Comparison of ENCODE assay signal across 9 mouse cellular contexts in the genomic region with DNA sequence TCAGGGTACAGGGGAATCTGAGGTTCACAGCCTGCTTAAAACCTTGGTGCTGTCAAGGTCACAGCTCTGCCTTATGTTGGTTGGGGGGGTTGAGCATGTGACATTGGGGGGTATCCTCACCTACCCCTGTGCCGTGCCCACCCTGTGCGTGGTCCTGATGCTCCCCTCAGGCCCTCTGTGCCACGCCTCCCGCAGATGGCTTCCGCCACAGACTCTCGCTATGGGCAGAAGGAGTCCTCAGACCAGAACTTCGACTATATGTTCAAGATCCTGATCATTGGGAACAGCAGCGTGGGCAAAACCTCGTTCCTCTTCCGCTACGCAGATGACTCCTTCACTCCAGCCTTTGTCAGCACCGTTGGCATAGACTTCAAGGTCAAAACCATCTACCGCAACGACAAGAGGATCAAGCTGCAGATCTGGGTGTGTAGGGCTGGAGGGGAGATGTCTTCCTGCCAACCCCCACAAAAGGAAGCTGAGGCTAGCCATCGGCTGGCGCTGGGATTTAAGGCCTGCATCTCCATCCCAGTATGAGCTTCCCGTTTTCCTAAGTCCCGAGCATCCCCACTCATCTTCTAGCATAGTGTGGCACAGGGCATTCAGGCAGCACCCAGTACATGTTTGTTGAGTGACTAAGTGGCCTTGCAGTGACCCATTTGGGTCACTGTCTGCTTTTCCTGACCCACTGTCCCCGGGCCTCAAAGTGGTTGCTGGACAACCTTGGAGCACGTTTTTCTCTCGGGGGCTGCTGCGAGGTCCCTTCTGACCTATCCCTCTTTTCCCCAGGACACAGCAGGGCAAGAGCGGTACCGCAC. TPM values are rescaled to one million over a fixed set of nuclear protein-coding genes. Genes with fewer than 3 reads are reported as not detected.
DNase-seq lines count a peak whose midpoint lies in the region; ATAC-seq and TF ChIP-seq lines count a peak whose summit lies in the region.
"Had no signal": no experiment of that assay in that cellular context is flagged by ENCODE, and none has a peak within 500 bp of the region (broad histone marks: within the 10 kb centered on the region; RNA-seq: fewer than 3 reads in every experiment).

No protein-coding gene starts in this region.

- H3K9ac ChIP-seq in midbrain, embryonic 16.5 days (ENCODE audit: low read depth, low read length), result peak overlapping the region; percentile 88

- H3K9me3 ChIP-seq in midbrain, embryonic 16.5 days (replicated peaks; ENCODE audit: control insufficient read depth, low read length, poor library complexity, severe bottlenecking), result no peaks in the 10 kb centered on the region

- peak; percentile 69 to 89 for DNase-seq in adrenal gland, adult (ENCODE audit: inconsistent age in 2 of 2, low spot score in 1 of 2)
- no peak for DNase-seq in adrenal gland, postnatal 4 days (ENCODE audit: low spot score in 2 of 2)
- peak; percentile 48 for DNase-seq in testis, postnatal 10 days (ENCODE audit: low spot score)
- no peak for DNase-seq in testis, postnatal 14 days (ENCODE audit: low spot score)
- peak; percentile 9 to 20 for DNase-seq in heart, postnatal 10 days
- peak in 1 of 2 experiments; percentile 18 for DNase-seq in left cerebral cortex, adult 2 months (ENCODE audit: extremely low spot score in 1 of 2, low spot score in 2 of 2)

- H3K27ac ChIP-seq in left cerebral cortex, adult 2 months, result peak overlapping the region; percentile 100
- peak overlapping the region; percentile 96; the same call in 1 of the 2 replicates for H3K27ac ChIP-seq in midbrain, embryonic 16.5 days (ENCODE audit: low read length)

- no peak for TF ChIP-seq CTCF in left cerebral cortex, adult 2 months (IDR thresholded peaks at IDR 0.05)

- 87% methylated on average over 24 of the region's 24 CpGs for WGBS in midbrain, embryonic 16.5 days

- intact Hi-C loops in heart, postnatal 10 days (cut with DNase I), result no loop called here
- intact Hi-C loops in left cerebral cortex, adult 2 months (cut with DNase I), result loop anchor here (1.0 to 2.0 kb wide), 2 partner anchors 57 to 145 kb away; partner anchors contain the start of gene Jund

- peaks cover 22% of the 10 kb centered on the region for H3K4me1 ChIP-seq in midbrain, embryonic 16.5 days (ENCODE audit: control insufficient read depth, insufficient read depth, low read length)

- peak overlapping the region; percentile 88 for H3K4me2 ChIP-seq in midbrain, embryonic 16.5 days (ENCODE audit: low read length)

- peak overlapping the region; percentile 93 for H3K4me3 ChIP-seq in left cerebral cortex, adult 2 months
- H3K4me3 ChIP-seq in midbrain, embryonic 16.5 days (ENCODE audit: low read depth, low read length), result peak overlapping the region; percentile 87

- peaks cover 18% of the 10 kb centered on the region for H3K36me3 ChIP-seq in midbrain, embryonic 16.5 days (ENCODE audit: control insufficient read depth, insufficient read depth, low read length)

- ATAC-seq in midbrain, embryonic 16.5 days, result no peak
- no peak for ATAC-seq in inflammation-experienced regulatory T-cells, adult 6 months

- no peaks in the 10 kb centered on the region for H3K27me3 ChIP-seq in midbrain, embryonic 16.5 days (ENCODE audit: control insufficient read depth, insufficient read depth, low read depth, low read length)

RNA-seq across cellular contexts. Expression of gene Rab3a, which starts 1.4 kb away (rescaled TPM):
- total RNA-seq in adrenal gland, postnatal 4 days (2021), result 10 to 100 TPM; 58.9 to 59.7 TPM
- 10 to 100 TPM; 37.3 to 38.9 TPM for total RNA-seq in heart, postnatal 10 days (2021)
- 100 to 1,000 TPM; 808 to 835 TPM for total RNA-seq in left cerebral cortex, adult 2 months (2021)
- 477 and 573 TPM in 2 replicates for polyA plus RNA-seq in midbrain, embryonic 16.5 days (2015; fragmentation: Nextera tagmentation; extraction: Ambion mirVana)
- polyA plus RNA-seq in inflammation-experienced regulatory T-cells, adult 6 months (2017; shearing (Covaris generic)), result 1 to 10 TPM; 4.6 to 8.6 (median 7.9) TPM

RNA-seq across cellular contexts. Expression of gene Mpv17l2, which starts 4.9 kb away (rescaled TPM):
- total RNA-seq in adrenal gland, postnatal 4 days (2021), result 100 to 1,000 TPM in 1 of 2 experiments, 10 to 100 TPM in 1; 93.1 to 109 TPM
- 10 to 100 TPM; 32.0 to 39.7 TPM for total RNA-seq in heart, postnatal 10 days (2021)
- total RNA-seq in left cerebral cortex, adult 2 months (2021), result 10 to 100 TPM; 33.3 to 35.7 TPM
- 34.8 and 35.7 TPM in 2 replicates for polyA plus RNA-seq in midbrain, embryonic 16.5 days (2015; fragmentation: Nextera tagmentation; extraction: Ambion mirVana)
- polyA plus RNA-seq in inflammation-experienced regulatory T-cells, adult 6 months (2017; shearing (Covaris generic)), result 10 to 100 TPM; 35.5 to 46.1 (median 42.5) TPM

RNA-seq across cellular contexts. Expression of gene Pik3r2, which starts 20.6 kb away (rescaled TPM):
- 10 to 100 TPM; 72.0 to 78.8 TPM for total RNA-seq in adrenal gland, postnatal 4 days (2021)
- total RNA-seq in heart, postnatal 10 days (2021), result 10 to 100 TPM; 37.1 to 40.2 TPM
- 100 to 1,000 TPM; 159 to 160 TPM for total RNA-seq in left cerebral cortex, adult 2 months (2021)
- 107 and 112 TPM in 2 replicates for polyA plus RNA-seq in midbrain, embryonic 16.5 days (2015; fragmentation: Nextera tagmentation; extraction: Ambion mirVana)
- 1 to 10 TPM; 2.6 to 5.4 (median 5.4) TPM for polyA plus RNA-seq in inflammation-experienced regulatory T-cells, adult 6 months (2017; shearing (Covaris generic))

RNA-seq across cellular contexts. Expression of gene Pde4c, which starts 32.3 kb away (rescaled TPM):
- total RNA-seq in adrenal gland, postnatal 4 days (2021), result 1 to 10 TPM; 2.2 to 5.6 TPM
- total RNA-seq in heart, postnatal 10 days (2021), result 1 to 10 TPM; 2.0 to 4.0 TPM
- total RNA-seq in left cerebral cortex, adult 2 months (2021), result 1 to 10 TPM; 1.9 to 3.0 TPM
- polyA plus RNA-seq in midbrain, embryonic 16.5 days (2015; fragmentation: Nextera tagmentation; extraction: Ambion mirVana), result 0.11 and 0.23 TPM in 2 replicates
- polyA plus RNA-seq in inflammation-experienced regulatory T-cells, adult 6 months (2017; shearing (Covaris generic)), result under 1 TPM; 0.19 to 0.59 (median 0.25) TPM

RNA-seq across cellular contexts. Expression of gene Gm3336, which starts 37.5 kb away (rescaled TPM):
- total RNA-seq in adrenal gland, postnatal 4 days (2021), result not detected
- total RNA-seq in heart, postnatal 10 days (2021), result not detected
- total RNA-seq in left cerebral cortex, adult 2 months (2021), result not detected
- not detected in 2 replicates for polyA plus RNA-seq in midbrain, embryonic 16.5 days (2015; fragmentation: Nextera tagmentation; extraction: Ambion mirVana)
- polyA plus RNA-seq in inflammation-experienced regulatory T-cells, adult 6 months (2017; shearing (Covaris generic)), result under 1 TPM in 1 of 3 experiments, not detected in 2; 0.55 TPM
- total RNA-seq: left cerebral cortex, adult 8-10 months had no signal

Comparison
In these comparisons a context has a peak if more than half of its experiments do, and no peak if none do; other contexts are left out.
1. DNase-seq: peak in adrenal gland, adult (2 of 2), testis, postnatal 10 days (single experiment) and heart, postnatal 10 days (2 of 2); none in adrenal gland, postnatal 4 days (0 of 2) and testis, postnatal 14 days (single experiment).
2. RNA of gene Rab3a, which starts 1.4 kb away (total RNA-seq): 808 to 835 TPM in left cerebral cortex, adult 2 months; 58.9 to 59.7 TPM in adrenal gland, postnatal 4 days and 37.3 to 38.9 TPM in heart, postnatal 10 days; every median in the first group is over 10 times any median in the second.